31 mouse cellular contexts compared by ENCODE assay signal in genomic region chr14:33244946-33245345, GRCm38 (mm10). TPM values are rescaled to one million over a fixed set of nuclear protein-coding genes. Genes with fewer than 3 reads are reported as not detected.
DNase-seq lines count a peak whose midpoint lies in the region; ATAC-seq lines count a peak whose summit lies in the region.
"Had no signal": no experiment of that assay in that cellular context is flagged by ENCODE, and none has a peak within 500 bp of the region (broad histone marks: within the 10 kb centered on the region; RNA-seq: fewer than 3 reads in every experiment).

No protein-coding gene starts in this region.

- H3K4me3 ChIP-seq in heart, embryonic 16.5 days (ENCODE audit: low read length), result no peak overlapping the region
- H3K4me3 ChIP-seq: embryonic facial prominence, embryonic 10.5 days; embryonic facial prominence, embryonic 15.5 days; forebrain, embryonic 12.5 days; kidney, embryonic 15.5 days; left cerebral cortex, adult 2 months; limb, embryonic 13.5 days; neural tube, embryonic 15.5 days had no signal

- no peaks in the 10 kb centered on the region for H3K27me3 ChIP-seq in heart, embryonic 16.5 days (ENCODE audit: control insufficient read depth, insufficient read depth, low read length)
- H3K27me3 ChIP-seq: neural tube, embryonic 15.5 days; Patski had no signal

- H3K4me1 ChIP-seq in heart, embryonic 16.5 days (ENCODE audit: control insufficient read depth, insufficient read depth, low read length), result peaks cover 4% of the 10 kb centered on the region
- H3K4me1 ChIP-seq: forebrain, embryonic 12.5 days had no signal

- H3K9ac ChIP-seq in heart, embryonic 16.5 days (ENCODE audit: low read length), result no peak overlapping the region
- H3K9ac ChIP-seq: embryonic facial prominence, embryonic 15.5 days; forebrain, embryonic 12.5 days; forebrain, postnatal 0 days; kidney, embryonic 15.5 days; limb, embryonic 13.5 days; neural tube, embryonic 15.5 days had no signal

- 51% methylated on average over 2 of the region's 2 CpGs for WGBS in heart, embryonic 16.5 days

- intact Hi-C loops in heart, postnatal 14 days (cut with DNase I), result no loop called here
- intact Hi-C loops in heart, postnatal 25 days (cut with DNase I), result no loop called here
- intact Hi-C loops in gastrocnemius, postnatal 14 days (cut with DNase I; ENCODE audit: low total_unique reads), result no loop called here

- H3K9me3 ChIP-seq in heart, embryonic 16.5 days (replicated peaks; ENCODE audit: control insufficient read depth, low read length), result peaks cover 4% of the 10 kb centered on the region; the same call in 1 of the 2 replicates
- H3K9me3 ChIP-seq: embryonic facial prominence, embryonic 10.5 days; embryonic facial prominence, embryonic 15.5 days; forebrain, embryonic 12.5 days; kidney, embryonic 15.5 days; neural tube, embryonic 15.5 days had no signal

- ATAC-seq in heart, embryonic 16.5 days (replicated peaks; ENCODE audit: extremely low read depth, insufficient read depth, low FRiP score), result no peak
- ATAC-seq in granulocyte monocyte progenitor cell, adult 5-6 weeks (replicated peaks; ENCODE audit: poor library complexity, severe bottlenecking), result peak; percentile 47
- peak; percentile 51 for ATAC-seq in megakaryocyte progenitor cell, adult 5-6 weeks (replicated peaks; ENCODE audit: poor library complexity)
- ATAC-seq: forebrain, postnatal 0 days; hindbrain, embryonic 16.5 days; lung, postnatal 0 days; Patski had no signal

- peak; percentile 26 for DNase-seq in heart, adult 8-10 months (ENCODE audit: low spot score)
- no peak for DNase-seq in heart, postnatal 14 days
- no peak for DNase-seq in heart, postnatal 25 days (ENCODE audit: low spot score)
- DNase-seq in right cerebral cortex, postnatal 4 days, result no peak
- no peak for DNase-seq in gastrocnemius, postnatal 14 days
- DNase-seq: adrenal gland, postnatal 14 days; cerebellum, adult 2 months; cerebellum, postnatal 14 days; forebrain, postnatal 0 days; kidney, adult 18-20 months; midbrain, embryonic 14.5 days; right cerebral cortex, postnatal 25 days; spleen, adult 18-20 months; thymus, adult 18-20 months; thymus, postnatal 25 days had no signal

- H3K27ac ChIP-seq in heart, embryonic 16.5 days (ENCODE audit: low read length), result peak overlapping the region; percentile 68
- H3K27ac ChIP-seq: embryonic facial prominence, embryonic 10.5 days; embryonic facial prominence, embryonic 15.5 days; forebrain, embryonic 12.5 days; kidney, embryonic 15.5 days; left cerebral cortex, adult 2 months; limb, embryonic 13.5 days; neural tube, embryonic 15.5 days had no signal

- no peak overlapping the region for H3K4me2 ChIP-seq in heart, embryonic 16.5 days (ENCODE audit: low read depth, low read length)
- H3K4me2 ChIP-seq: embryonic facial prominence, embryonic 15.5 days; forebrain, embryonic 12.5 days; kidney, embryonic 15.5 days; limb, embryonic 13.5 days; liver, embryonic 11.5 days; neural tube, embryonic 15.5 days had no signal

- H3K36me3 ChIP-seq in heart, embryonic 16.5 days (ENCODE audit: control insufficient read depth, insufficient read depth), result no peaks in the 10 kb centered on the region
- H3K36me3 ChIP-seq: embryonic facial prominence, embryonic 10.5 days; embryonic facial prominence, embryonic 15.5 days; forebrain, embryonic 12.5 days; kidney, embryonic 15.5 days; limb, embryonic 13.5 days; neural tube, embryonic 15.5 days had no signal

RNA-seq across cellular contexts. Expression of gene Arhgap22, which starts 31.1 kb away (rescaled TPM):
- total RNA-seq in heart, adult 8-10 months (2022), result 1 to 10 TPM in 3 of 4 experiments, under 1 TPM in 1; 0.65 to 2.4 (median 1.2) TPM
- total RNA-seq in heart, postnatal 14 days (2021), result 1 to 10 TPM in 1 of 2 experiments, under 1 TPM in 1; 0.95 to 1.0 TPM
- 1.4 and 2.8 TPM in 2 replicates for polyA plus RNA-seq in heart, embryonic 16.5 days (2015; fragmentation: Nextera tagmentation; extraction: Ambion mirVana)
- total RNA-seq in heart, postnatal 25 days (2021), result 1 to 10 TPM; 1.5 to 2.1 TPM
- total RNA-seq in granulocyte monocyte progenitor cell, adult 5-6 weeks (2014; fragmentation: Nextera tagmentation), result 0.47 TPM in 1 of 2 replicates, not detected in the other
- total RNA-seq in granulocyte monocyte progenitor cell, adult 5-6 weeks (2017), result 1.3 TPM in 1 of 2 replicates, not detected in the other
- total RNA-seq in megakaryocyte progenitor cell, adult 5-6 weeks (2015), result 0.22 and 0.35 TPM in 2 replicates
- 0.57 and 1.4 TPM in 2 replicates for total RNA-seq in megakaryocyte progenitor cell, adult 5-6 weeks (2017)
- 1 to 10 TPM in 1 of 2 experiments, under 1 TPM in 1; 0.86 to 2.1 TPM for total RNA-seq in gastrocnemius, postnatal 14 days (2021)
- total RNA-seq: megakaryocyte-erythroid progenitor cell, adult 5-6 weeks; MEL had no signal

RNA-seq across cellular contexts. Expression of gene Wdfy4, which starts 59.6 kb away (rescaled TPM):
- 1 to 10 TPM; 1.6 to 4.5 (median 2.3) TPM for total RNA-seq in heart, adult 8-10 months (2022)
- total RNA-seq in heart, postnatal 14 days (2021), result 1 to 10 TPM; 2.3 to 3.1 TPM
- polyA plus RNA-seq in heart, embryonic 16.5 days (2015; fragmentation: Nextera tagmentation; extraction: Ambion mirVana), result 0.55 and 1.2 TPM in 2 replicates
- total RNA-seq in heart, postnatal 25 days (2021), result 1 to 10 TPM; 2.3 to 2.7 TPM
- total RNA-seq in granulocyte monocyte progenitor cell, adult 5-6 weeks (2014; fragmentation: Nextera tagmentation), result 84.9 and 95.4 TPM in 2 replicates
- total RNA-seq in granulocyte monocyte progenitor cell, adult 5-6 weeks (2017), result 52.9 and 61.4 TPM in 2 replicates
- total RNA-seq in megakaryocyte progenitor cell, adult 5-6 weeks (2015), result 32.7 and 38.3 TPM in 2 replicates
- 42.8 and 51.9 TPM in 2 replicates for total RNA-seq in megakaryocyte progenitor cell, adult 5-6 weeks (2017)
- 1 to 10 TPM; 1.0 to 2.1 TPM for total RNA-seq in gastrocnemius, postnatal 14 days (2021)
- polyA plus RNA-seq: Patski had no signal

Comparison
In these comparisons a context has a peak if more than half of its experiments do, and no peak if none do; other contexts are left out.
1. RNA of gene Wdfy4, which starts 59.6 kb away (total RNA-seq): 52.9 to 95.4 TPM in granulocyte monocyte progenitor cell, adult 5-6 weeks and 32.7 to 51.9 TPM in megakaryocyte progenitor cell, adult 5-6 weeks; 2.3 to 3.1 TPM in heart, postnatal 14 days, 2.3 to 2.7 TPM in heart, postnatal 25 days, 1.6 to 4.5 TPM in heart, adult 8-10 months and 1.0 to 2.1 TPM in gastrocnemius, postnatal 14 days; every median in the first group is over 4 times any median in the second.